ENCODE assay signal across 22 mouse cellular contexts in genomic region chr6:98754487-98754886, GRCm38 (mm10).
DNase-seq lines count a peak whose midpoint lies in the region; ATAC-seq and TF ChIP-seq lines count a peak whose summit lies in the region.
"Had no signal": no experiment of that assay in that cellular context is flagged by ENCODE, and none has a peak within 500 bp of the region (broad histone marks: within the 10 kb centered on the region; RNA-seq: fewer than 3 reads in every experiment).

No protein-coding gene starts in this region.

- 0 out of 2 replicates have a peak, but pooled peaks cover 3% of the 10 kb centered on the region for H3K4me1 ChIP-seq in hindbrain, embryonic 10.5 days (replicated peaks)
- H3K4me1 ChIP-seq in hindbrain, embryonic 16.5 days (ENCODE audit: control insufficient read depth, insufficient read depth, low read depth, low read length), result no peaks in the 10 kb centered on the region
- no peaks in the 10 kb centered on the region for H3K4me1 ChIP-seq in testis, adult 2 months (ENCODE audit: control insufficient read depth, insufficient read depth, low read length)
- H3K4me1 ChIP-seq: embryonic facial prominence, embryonic 10.5 days; forebrain, embryonic 13.5 days; heart, embryonic 10.5 days; hindbrain, embryonic 15.5 days had no signal

- ATAC-seq in CD4-positive, CD25-positive, alpha-beta regulatory T cell, adult 4 months, result no peak
- no peak for ATAC-seq in hindbrain, embryonic 16.5 days
- ATAC-seq: forebrain, embryonic 13.5 days; inflammation-experienced regulatory T-cells, adult 6 months had no signal

- no peaks in the 10 kb centered on the region for H3K27me3 ChIP-seq in hindbrain, embryonic 10.5 days (ENCODE audit: insufficient read depth, poor library complexity, severe bottlenecking)
- no peaks in the 10 kb centered on the region for H3K27me3 ChIP-seq in hindbrain, embryonic 16.5 days (replicated peaks; ENCODE audit: control insufficient read depth, insufficient read depth, low read length)
- no peaks in the 10 kb centered on the region for H3K27me3 ChIP-seq in testis, adult 2 months (ENCODE audit: control insufficient read depth, insufficient read depth, low read length)

- no peak overlapping the region for H3K9ac ChIP-seq in hindbrain, embryonic 16.5 days (ENCODE audit: low read depth, low read length)
- H3K9ac ChIP-seq: forebrain, embryonic 13.5 days; hindbrain, embryonic 15.5 days had no signal

- peak; percentile 4 for DNase-seq in CD4-positive, CD25-positive, alpha-beta regulatory T cell, adult 2 months (ENCODE audit: low read depth, low spot score)
- DNase-seq in hindbrain, embryonic 10.5 days (ENCODE audit: low spot score), result peak; percentile 28
- DNase-seq in testis, postnatal 14 days (ENCODE audit: low spot score), result no peak
- DNase-seq in retina, embryonic 14.5 days (ENCODE audit: low spot score), result peak; percentile 9
- no peak for DNase-seq in frontal cortex, postnatal 25 days (ENCODE audit: low spot score in 2 of 2)
- DNase-seq: adrenal gland, adult 2 months; adrenal gland, postnatal 25 days; B cell, adult 2 months; cerebellum, adult 2 months; cerebellum, postnatal 10 days; gastrocnemius, postnatal 10 days; heart, adult 18-20 months; heart, postnatal 10 days; heart, postnatal 4 days had no signal

- no peak overlapping the region for H3K27ac ChIP-seq in hindbrain, embryonic 10.5 days
- H3K27ac ChIP-seq in hindbrain, embryonic 16.5 days (ENCODE audit: low read depth, low read length), result no peak overlapping the region
- H3K27ac ChIP-seq in testis, adult 2 months (ENCODE audit: control insufficient read depth, insufficient read depth, low read depth, low read length), result peak overlapping the region; percentile 80
- H3K27ac ChIP-seq: embryonic facial prominence, embryonic 10.5 days; forebrain, embryonic 13.5 days; heart, embryonic 10.5 days; hindbrain, embryonic 15.5 days had no signal

- TF ChIP-seq CTCF in testis, adult 2 months (IDR thresholded peaks at IDR 0.05; ENCODE audit: control insufficient read depth, insufficient read depth, insufficient replicate concordance, low read depth, low read length), result no peak

- no peak overlapping the region for H3K4me3 ChIP-seq in hindbrain, embryonic 10.5 days
- no peak overlapping the region for H3K4me3 ChIP-seq in hindbrain, embryonic 16.5 days (ENCODE audit: low read length)
- H3K4me3 ChIP-seq in testis, adult 2 months (ENCODE audit: control insufficient read depth, low read depth, low read length), result peak overlapping the region; percentile 72; the same call in 1 of the 2 replicates
- H3K4me3 ChIP-seq: embryonic facial prominence, embryonic 10.5 days; forebrain, embryonic 13.5 days; heart, embryonic 10.5 days; hindbrain, embryonic 15.5 days had no signal

- no peak overlapping the region for H3K4me2 ChIP-seq in hindbrain, embryonic 16.5 days (ENCODE audit: low read length)
- H3K4me2 ChIP-seq: forebrain, embryonic 13.5 days; hindbrain, embryonic 15.5 days had no signal

- H3K9me3 ChIP-seq in hindbrain, embryonic 10.5 days, result no peaks in the 10 kb centered on the region
- H3K9me3 ChIP-seq in hindbrain, embryonic 16.5 days (ENCODE audit: control insufficient read depth, low read length), result no peaks in the 10 kb centered on the region
- H3K9me3 ChIP-seq: embryonic facial prominence, embryonic 10.5 days; forebrain, embryonic 13.5 days; heart, embryonic 10.5 days; hindbrain, embryonic 15.5 days had no signal

- H3K36me3 ChIP-seq in hindbrain, embryonic 10.5 days, result no peaks in the 10 kb centered on the region
- H3K36me3 ChIP-seq in hindbrain, embryonic 16.5 days (ENCODE audit: control insufficient read depth, insufficient read depth, low read length), result no peaks in the 10 kb centered on the region
- H3K36me3 ChIP-seq in testis, adult 2 months (ENCODE audit: control insufficient read depth, insufficient read depth, low read length), result no peaks in the 10 kb centered on the region
- H3K36me3 ChIP-seq: embryonic facial prominence, embryonic 10.5 days; heart, embryonic 10.5 days; hindbrain, embryonic 15.5 days had no signal

- 80% methylated on average over 2 of the region's 2 CpGs for WGBS in hindbrain, embryonic 10.5 days
- WGBS in hindbrain, embryonic 16.5 days, result 64% methylated on average over 2 of the region's 2 CpGs

- no peak for TF ChIP-seq POLR2A in testis, adult 2 months (IDR thresholded peaks at IDR 0.05; ENCODE audit: control insufficient read depth, low read depth, low read length)

Comparison
In these comparisons a context has a peak if more than half of its experiments do, and no peak if none do; other contexts are left out.
1. DNase-seq: peak in CD4-positive, CD25-positive, alpha-beta regulatory T cell, adult 2 months (single experiment), hindbrain, embryonic 10.5 days (single experiment) and retina, embryonic 14.5 days (single experiment); none in testis, postnatal 14 days (single experiment) and frontal cortex, postnatal 25 days (0 of 2).